Mouse (Mus musculus) lung, postnatal 0 days (tissue): ENCODE measurements around the gene Slc25a27. TPM values are rescaled to one million over a fixed set of nuclear protein-coding genes. Genes with fewer than 3 reads are reported as not detected.

Experiments used
- ATAC-seq: fragments of 200-750 bp; cut with Nextera tagmentation; 2 replicates; pipeline ENCODE4 v1.8.0; 2017; ENCODE audit warnings: moderate library complexity
- DNase-seq: peaks from one replicate; pipeline ENCODE4 v3.0.0-alpha.2; 2016; ENCODE audit warnings: low spot score
- H3K27ac ChIP-seq: fragments of 300-500 bp; sonication (generic); 2 replicates; pipeline ENCODE4 v1.5.1; 2014; ENCODE audit warnings: antibody characterized with exemption, mild to moderate bottlenecking, low read length, mixed read lengths
- H3K27me3 ChIP-seq: fragments of 300-500 bp; sonication (generic); replicated peaks from 2 replicates; pipeline ENCODE4 v1.6.1; 2014; ENCODE audit warnings: low read length, mixed read lengths; ENCODE audit not compliant: insufficient read depth
- H3K36me3 ChIP-seq: fragments of 300-500 bp; sonication (generic); 2 replicates; pipeline ENCODE4 v1.6.1; 2014; ENCODE audit warnings: low read length, mixed read lengths; ENCODE audit not compliant: insufficient read depth
- H3K4me1 ChIP-seq: fragments of 300-500 bp; sonication (generic); 2 replicates; pipeline ENCODE4 v1.6.1; 2014; ENCODE audit warnings: antibody characterized with exemption, low read depth, low read length, mixed read lengths; ENCODE audit not compliant: insufficient read depth
- H3K4me2 ChIP-seq: fragments of 300-500 bp; sonication (generic); replicated peaks from 2 replicates; pipeline ENCODE4 v1.6.1; 2014; ENCODE audit warnings: low read depth, mild to moderate bottlenecking, low read length, moderate library complexity, mixed read lengths
- H3K4me3 ChIP-seq: fragments of 300-500 bp; sonication (generic); 2 replicates; pipeline ENCODE4 v1.5.1; 2014; ENCODE audit warnings: low read depth, low read length
- H3K9ac ChIP-seq: fragments of 300-500 bp; sonication (generic); replicated peaks from 2 replicates; pipeline ENCODE4 v1.6.1; 2014; ENCODE audit warnings: low read depth, mild to moderate bottlenecking
- H3K9me3 ChIP-seq: fragments of 300-500 bp; sonication (generic); 2 replicates; pipeline ENCODE4 v1.6.1; 2016; ENCODE audit warnings: low read length, mixed read lengths
- CTCF ChIP-seq: IDR thresholded peaks from 2 replicates; pipeline ENCODE4 v1.5.1; 2016; ENCODE audit warnings: antibody characterized with exemption, mild to moderate bottlenecking
- EP300 ChIP-seq: IDR thresholded peaks from 2 replicates; pipeline ENCODE4 v1.6.1; 2016; ENCODE audit warnings: antibody characterized with exemption, mild to moderate bottlenecking, control low read depth
- WGBS: fragments of 180-500 bp; shearing (Covaris S2); extraction: QIAGEN DNeasy Blood & Tissue Kit; methylation state at CpG from one replicate; pipeline ENCODE4 v1.1.7; 2014; 5-methylcytosine and 5-hydroxymethylcytosine counted together
- polyA plus RNA-seq: library from polyadenylated mRNA; unstranded; fragments of >200 nt; fragmentation: Nextera tagmentation; extraction: Ambion mirVana; gene quantifications from 2 replicates; pipeline ENCODE4 v1.2.1, GENCODE M21; 2015

The Slc25a27 gene
- polyA plus RNA-seq, 1 experiment from 2014 or later, result 12.0 TPM

GRCm38 (mm10) chr17:43651314-43652046, 15.5 kb downstream of the Slc25a27 start:
- DNase-seq (no peak), ATAC-seq (no peak)
- no peak overlapping the region for H3K4me3 ChIP-seq
- H3K4me1 ChIP-seq, result no peaks in the 10 kb centered on the region
- no peak overlapping the region for H3K27ac ChIP-seq
- no peaks in the 10 kb centered on the region for H3K9me3 ChIP-seq
- WGBS, result 73% methylated on average over 14 of the region's 14 CpGs
- no peak overlapping the region for H3K4me2 ChIP-seq
- H3K27me3 ChIP-seq, result no peaks in the 10 kb centered on the region
- no peak overlapping the region for H3K9ac ChIP-seq
- peaks cover 7% of the 10 kb centered on the region; the same call in 1 of the 2 replicates for H3K36me3 ChIP-seq
- TF ChIP-seq EP300 (no peak), CTCF (no peak; the same call in 1 of the 2 replicates)

- Histone ChIP-seq H3K36me3 (peaks cover 11% of the 10 kb centered on the region; the same call in 1 of the 2 replicates), H3K27me3 (no peaks in the 10 kb centered on the region), H3K9me3 (no peaks in the 10 kb centered on the region), H3K9ac (no peak overlapping the region), H3K4me3 (no peak overlapping the region), H3K4me2 (no peak overlapping the region), H3K27ac (no peak overlapping the region), H3K4me1 (no peaks in the 10 kb centered on the region)
- no peak for ATAC-seq
- WGBS, result 85% methylated on average over 10 of the region's 10 CpGs
- DNase-seq, result no peak
- TF ChIP-seq CTCF, result peak; percentile 64
- no peak for TF ChIP-seq EP300
Observed at GRCm38 (mm10) chr17:43649641-43650436, 17.2 kb downstream of the Slc25a27 start.

GRCm38 (mm10) chr17:43646925-43647324, 20.1 kb downstream of the Slc25a27 start:
- H3K4me2 ChIP-seq, result no peak overlapping the region
- 51% methylated on average over 5 of the region's 5 CpGs for WGBS

GRCm38 (mm10) chr17:43645136-43645535, 21.9 kb downstream of the Slc25a27 start:
- Histone ChIP-seq H3K9ac (no peak overlapping the region), H3K27me3 (no peaks in the 10 kb centered on the region), H3K9me3 (no peaks in the 10 kb centered on the region), H3K4me2 (no peak overlapping the region), H3K27ac (no peak overlapping the region), H3K36me3 (peaks cover 11% of the 10 kb centered on the region; the same call in 1 of the 2 replicates), H3K4me3 (no peak overlapping the region), H3K4me1 (no peaks in the 10 kb centered on the region)
- ATAC-seq (no peak), DNase-seq (no peak)
- WGBS, result 73% methylated on average over 3 of the region's 3 CpGs
- TF ChIP-seq EP300 (no peak), CTCF (no peak)

More at GRCm38 (mm10) chr17:43646925-43647324, 20.1 kb downstream of the Slc25a27 start:
- Histone ChIP-seq H3K27me3 (no peaks in the 10 kb centered on the region), H3K9ac (no peak overlapping the region), H3K9me3 (no peaks in the 10 kb centered on the region), H3K4me1 (no peaks in the 10 kb centered on the region), H3K27ac (no peak overlapping the region), H3K4me3 (no peak overlapping the region), H3K36me3 (peaks cover 11% of the 10 kb centered on the region; the same call in 1 of the 2 replicates)
- TF ChIP-seq CTCF (no peak), EP300 (no peak)
- DNase-seq (no peak), ATAC-seq (no peak)

GRCm38 (mm10) chr17:43644375-43644774, 22.6 kb downstream of the Slc25a27 start:
- TF ChIP-seq CTCF, result no peak
- TF ChIP-seq EP300, result no peak
- Histone ChIP-seq H3K4me1 (no peaks in the 10 kb centered on the region), H3K27ac (0 out of 2 replicates have a peak overlapping the region, but pooled peaks have one; percentile 14), H3K9me3 (no peaks in the 10 kb centered on the region), H3K4me3 (no peak overlapping the region), H3K4me2 (peak overlapping the region; percentile 22), H3K36me3 (peaks cover 11% of the 10 kb centered on the region; the same call in 1 of the 2 replicates), H3K9ac (no peak overlapping the region), H3K27me3 (no peaks in the 10 kb centered on the region)
- peak; percentile 84 for ATAC-seq
- peak; percentile 86 for DNase-seq
- 20% methylated on average over 7 of the region's 7 CpGs for WGBS

GRCm38 (mm10) chr17:43643191-43643590, 23.8 kb downstream of the Slc25a27 start:
- H3K27me3 ChIP-seq, result no peaks in the 10 kb centered on the region
- peaks cover 11% of the 10 kb centered on the region; the same call in 1 of the 2 replicates for H3K36me3 ChIP-seq
- no peak overlapping the region for H3K4me2 ChIP-seq
- H3K27ac ChIP-seq, result no peak overlapping the region
- H3K9ac ChIP-seq, result no peak overlapping the region
- DNase-seq, result no peak
- no peak overlapping the region for H3K4me3 ChIP-seq
- TF ChIP-seq CTCF (no peak), EP300 (no peak)
- WGBS, result 64% methylated on average over 7 of the region's 7 CpGs
- ATAC-seq, result no peak
- H3K4me1 ChIP-seq, result no peaks in the 10 kb centered on the region
- H3K9me3 ChIP-seq, result no peaks in the 10 kb centered on the region
